Mouse (Mus musculus): Measurements from ENCODE around the gene Scube1.

The Scube1 gene

DNA sequence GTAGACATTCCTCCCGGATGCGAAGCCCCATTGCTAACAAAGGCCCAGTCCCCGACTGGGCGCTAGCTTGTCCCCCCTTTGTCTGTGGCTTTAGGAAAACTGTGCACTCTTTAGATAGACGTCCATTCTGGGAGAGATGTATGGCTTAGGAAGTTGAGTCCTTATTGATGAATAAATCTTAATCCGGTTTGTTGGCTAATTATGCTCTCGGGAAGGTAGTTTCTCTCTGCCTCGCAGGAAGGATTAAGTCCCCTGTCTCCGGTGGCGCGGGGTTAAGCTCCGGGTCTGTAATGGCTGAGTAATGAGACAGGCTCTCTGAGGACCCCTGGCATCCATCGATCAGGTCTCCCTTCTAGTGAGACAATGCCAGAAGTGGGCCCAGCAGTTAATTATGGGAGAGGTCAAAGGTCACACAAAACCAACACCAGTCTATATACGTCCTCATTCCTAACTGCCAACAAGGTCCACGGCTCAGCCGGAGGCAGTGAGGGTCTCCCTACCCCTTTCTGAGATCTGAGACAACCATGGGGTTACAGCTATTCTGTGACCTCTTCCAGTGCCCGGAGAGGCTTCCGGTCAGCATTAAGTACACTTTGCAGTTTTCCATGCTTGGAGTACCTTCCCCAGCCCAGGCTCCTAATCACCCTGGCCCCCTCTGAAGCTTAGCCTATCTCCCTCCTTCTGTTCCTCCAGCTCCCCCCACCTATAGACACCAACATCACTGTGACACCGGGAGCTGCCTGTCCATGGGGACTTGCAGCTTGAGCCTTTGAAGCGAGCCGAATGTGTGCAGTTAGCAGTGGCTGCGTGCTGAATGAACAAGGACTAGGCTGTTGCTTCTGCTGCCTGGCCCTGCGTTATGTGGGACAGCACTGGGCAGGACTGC is 14.7 kb downstream of the Scube1 start:
- DNase-seq = no peak

DNA sequence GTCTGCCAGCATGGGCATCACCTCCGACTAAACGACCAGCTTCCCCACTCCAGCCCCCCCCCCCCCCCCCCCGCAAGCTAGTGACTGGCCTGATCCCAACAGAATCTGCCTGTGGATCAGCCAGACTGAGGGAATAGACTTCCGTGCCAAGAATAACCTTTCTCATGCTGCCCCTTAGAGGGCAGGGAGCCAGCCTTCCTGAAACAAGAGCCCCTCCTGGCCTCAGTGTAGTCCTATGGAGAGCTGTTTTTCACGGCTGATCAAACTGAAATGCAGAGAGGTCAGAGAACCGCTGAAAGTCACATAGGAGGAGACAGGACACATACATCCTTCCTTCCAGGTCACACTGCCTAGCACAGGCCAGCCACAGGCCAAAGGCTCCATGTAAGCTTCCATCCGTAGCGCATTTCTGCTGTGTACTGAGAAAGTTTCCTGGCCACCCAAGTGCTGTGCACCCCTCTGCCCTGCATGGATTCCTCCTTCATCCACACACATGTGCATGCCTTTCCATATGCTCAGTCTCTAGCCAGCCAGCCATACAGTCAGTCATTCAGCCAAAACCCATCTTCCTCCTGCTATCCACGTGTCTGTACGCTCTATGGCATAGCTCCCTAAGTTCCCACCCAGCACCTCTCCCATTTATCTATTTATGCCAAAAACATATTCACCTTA is 18.2 kb downstream of the Scube1 start:
- DNase-seq = no peak

DNA sequence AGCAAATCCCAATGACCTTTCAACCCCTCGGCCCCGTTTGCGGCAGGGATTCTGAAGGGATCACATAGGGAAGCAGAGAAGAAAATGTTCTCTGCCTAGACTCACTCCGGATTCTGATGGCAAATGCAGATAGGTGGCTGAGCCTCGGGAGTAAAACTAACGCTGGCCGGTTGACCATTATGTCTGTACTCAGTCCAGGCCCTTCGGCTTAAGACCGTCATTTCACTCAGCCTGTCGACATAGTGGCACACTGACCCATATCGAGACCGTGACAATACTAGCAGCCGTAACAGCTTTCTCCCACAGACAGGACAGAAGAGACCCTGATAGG is 24.3 kb downstream of the Scube1 start:
- no peak for DNase-seq

DNA sequence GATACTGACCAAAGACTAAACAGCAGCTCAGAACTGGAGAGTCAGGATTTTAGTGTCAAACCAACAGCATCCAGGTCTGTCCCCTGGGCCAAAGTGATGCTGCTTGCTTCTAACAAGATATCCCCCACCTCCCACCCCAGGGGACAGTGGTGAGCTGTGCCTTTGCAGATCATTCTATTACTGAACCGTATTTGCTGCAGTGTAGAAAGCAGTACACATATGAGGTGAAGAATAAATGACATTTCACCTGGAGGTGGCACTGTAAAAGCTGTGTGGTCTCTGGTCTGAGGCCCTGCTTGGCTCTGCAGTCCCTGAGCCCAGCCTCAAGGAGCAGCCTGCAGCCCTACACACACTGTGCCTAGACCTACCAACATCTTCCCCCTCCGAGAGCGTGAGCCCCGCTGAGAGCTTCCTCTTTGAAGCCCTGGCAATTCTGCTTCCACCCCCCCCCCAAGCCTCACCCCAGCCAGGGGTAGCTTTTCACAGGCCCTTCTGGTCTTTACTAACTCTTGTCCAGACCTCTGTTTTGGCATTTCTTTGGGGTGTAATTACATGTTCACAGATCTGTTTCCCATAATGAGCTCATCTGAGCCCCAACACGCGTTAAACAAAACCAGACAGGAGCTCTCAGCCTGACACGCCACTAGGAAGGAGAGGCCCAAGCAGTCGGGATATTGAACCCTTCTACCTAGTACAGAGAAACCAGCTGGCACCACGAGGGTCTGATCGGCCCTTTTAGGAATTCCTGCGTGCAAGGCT is 24.8 kb downstream of the Scube1 start:
- no peak for DNase-seq

DNA sequence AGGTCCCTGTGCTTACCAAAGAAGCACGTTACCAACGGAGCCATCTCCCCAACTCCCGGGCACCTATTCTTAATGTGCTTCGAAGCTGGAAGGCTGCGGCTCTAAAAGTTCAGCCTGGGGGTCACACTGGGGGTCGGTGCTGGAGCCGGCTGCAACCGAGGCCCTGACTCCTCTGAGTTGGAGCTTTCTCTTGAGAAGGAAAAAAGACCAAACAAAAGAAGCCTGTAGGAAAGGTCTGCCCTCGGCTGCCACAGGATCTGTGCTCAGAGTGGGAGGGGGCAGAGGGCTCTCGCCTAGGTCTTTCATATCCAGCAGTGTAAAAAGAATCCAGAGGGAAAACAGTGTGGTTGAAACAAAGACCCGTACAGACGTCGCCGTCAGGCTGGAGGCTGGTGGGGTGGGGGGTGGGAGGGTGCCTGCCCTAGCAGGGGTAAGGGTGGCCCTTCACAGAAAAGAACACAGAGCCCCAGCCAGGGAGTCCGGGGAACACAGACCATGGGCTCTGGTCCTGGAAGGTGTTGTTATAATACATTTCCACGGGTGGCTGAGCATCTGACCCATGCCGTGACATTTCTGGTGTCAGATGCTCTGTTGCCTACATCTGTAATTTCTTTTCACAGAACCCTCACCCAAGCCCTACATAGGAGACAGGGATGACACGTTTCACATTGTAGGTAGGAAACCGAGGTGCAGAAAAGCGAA is 25.5 kb downstream of the Scube1 start:
- DNase-seq = no peak

DNA sequence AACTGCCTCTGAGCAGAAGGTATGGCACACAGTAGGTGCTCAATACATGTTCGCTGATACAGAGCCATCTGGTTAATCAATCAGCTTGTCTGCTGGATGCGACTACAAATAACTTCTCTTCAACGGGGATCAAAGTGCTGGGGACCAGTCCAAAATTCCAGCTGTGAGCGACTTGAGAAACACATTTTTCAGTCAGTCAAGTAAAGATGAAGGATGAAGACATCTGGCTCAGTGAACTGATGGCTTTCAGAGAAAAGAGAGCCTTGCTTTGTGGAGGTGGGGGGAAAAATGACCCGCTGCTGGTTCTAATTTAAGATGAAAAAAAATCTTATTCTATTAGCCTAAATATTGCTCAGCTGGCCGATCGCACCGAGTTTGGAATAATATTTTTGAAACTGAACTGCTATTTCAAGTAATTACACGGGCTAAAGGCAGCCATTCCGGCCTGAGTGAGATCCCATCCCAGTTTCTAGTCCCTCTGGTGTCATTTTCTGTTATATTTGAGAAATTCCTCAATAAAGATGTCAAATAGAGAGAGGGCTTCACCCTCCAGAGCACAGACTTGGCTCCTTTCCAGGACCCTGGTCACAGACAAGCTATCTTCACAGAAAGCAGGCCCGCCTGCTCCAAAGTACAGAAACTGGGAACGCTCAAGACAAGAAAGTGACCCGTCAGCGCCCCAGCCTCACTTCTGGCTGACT is 28.0 kb downstream of the Scube1 start:
- no peak for DNase-seq

DNA sequence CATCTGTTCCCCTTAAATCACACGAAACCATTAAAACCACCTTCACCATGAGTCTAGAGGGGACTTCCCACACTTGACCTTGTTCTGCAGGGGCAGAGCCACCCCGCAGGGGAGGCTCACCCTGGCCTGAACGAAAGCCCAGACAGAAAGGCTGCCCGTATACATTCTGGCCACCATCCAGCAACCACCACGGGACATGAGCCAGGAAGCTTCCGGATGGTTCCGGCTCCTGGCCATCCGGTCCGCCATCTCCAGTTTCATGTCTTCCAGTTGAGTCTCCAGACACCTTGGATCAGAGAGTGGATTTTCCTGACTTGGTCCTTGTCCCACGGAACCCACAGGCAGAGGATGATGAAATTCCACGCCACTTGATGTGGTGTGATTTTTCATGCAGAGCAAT is 29.7 kb downstream of the Scube1 start:
- no peak for DNase-seq

DNA sequence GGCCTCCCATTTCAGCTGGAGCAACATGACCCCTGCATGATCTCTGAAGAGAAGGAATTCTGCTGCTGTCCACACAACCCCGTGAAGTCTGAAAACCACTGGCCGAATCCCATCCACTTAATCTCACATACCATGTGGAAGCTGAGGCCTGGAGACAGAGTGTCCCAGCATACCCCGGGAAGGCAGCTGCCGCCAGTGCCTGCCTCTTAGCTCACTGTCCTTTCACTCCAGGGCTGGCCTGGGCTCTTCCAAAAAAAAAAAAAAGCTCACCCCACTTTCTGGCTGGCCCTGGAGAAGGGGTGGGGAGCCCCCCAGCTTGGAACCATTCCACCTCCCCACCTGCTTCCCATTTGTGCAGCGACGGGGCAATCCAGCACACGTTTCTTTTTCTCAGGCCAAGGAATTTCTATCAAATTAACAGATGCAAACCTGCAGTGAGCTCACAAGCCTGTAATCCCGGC is 32.9 kb downstream of the Scube1 start:
- no peak for DNase-seq

DNA sequence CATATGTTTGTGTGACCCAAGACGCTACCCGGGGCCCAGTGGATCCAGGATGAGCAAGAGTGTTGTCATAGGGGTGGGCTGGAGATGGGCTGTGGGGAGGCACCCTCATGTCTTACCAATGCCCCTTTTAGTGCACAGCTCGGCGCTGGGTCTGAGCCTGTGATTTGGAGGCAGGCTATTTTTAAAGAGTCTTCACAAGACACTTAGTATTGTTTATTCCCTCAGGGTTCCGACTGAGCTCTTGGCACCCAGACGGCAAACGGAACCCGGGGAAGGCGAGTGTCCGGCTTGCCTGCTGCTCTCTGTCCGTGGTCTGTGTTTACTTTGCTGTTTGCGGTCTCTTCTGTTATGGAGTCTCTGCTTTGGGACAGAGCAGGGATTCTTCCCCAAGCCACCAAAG is 34.9 kb downstream of the Scube1 start:
- no peak for DNase-seq

DNA sequence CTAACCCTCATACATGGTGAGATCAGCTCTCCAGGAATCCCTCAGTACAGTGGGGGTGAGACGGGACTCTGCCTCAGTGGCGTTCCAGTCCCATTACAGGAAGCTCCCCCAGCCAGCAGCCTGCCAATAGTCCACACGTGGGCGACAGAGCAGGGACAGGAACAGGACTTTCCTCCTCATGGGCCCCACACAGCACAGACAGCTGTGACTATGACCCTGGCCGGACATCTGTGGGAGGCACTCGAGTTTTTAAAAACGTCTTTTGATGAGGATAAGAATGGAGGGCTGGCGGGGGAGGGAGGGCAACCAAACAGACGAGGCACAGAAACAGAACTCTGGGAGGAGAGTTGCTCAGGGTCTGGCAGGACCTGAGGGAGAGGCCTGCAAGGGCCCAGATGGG is 38.2 kb downstream of the Scube1 start:
- DNase-seq = no peak

DNA sequence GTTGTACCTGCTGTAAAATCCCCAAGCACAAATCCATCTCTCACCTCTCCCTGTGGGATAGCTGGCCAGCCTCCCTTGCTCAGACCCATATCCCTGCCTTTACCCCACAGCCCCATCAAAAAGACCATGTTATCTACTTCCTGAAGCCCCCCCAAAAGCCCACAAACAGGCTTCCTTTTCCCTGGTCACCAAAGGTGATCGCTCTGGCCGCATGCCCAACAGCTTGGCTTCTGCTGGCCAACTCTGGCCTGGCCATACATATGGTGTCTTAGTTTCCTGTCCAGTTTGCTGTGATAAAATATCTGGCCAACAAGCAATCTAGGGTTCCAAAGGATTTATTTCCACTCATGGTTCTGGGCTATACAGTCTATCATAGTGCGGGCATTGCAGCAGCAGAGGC is 38.9 kb downstream of the Scube1 start:
- no peak for DNase-seq

DNA sequence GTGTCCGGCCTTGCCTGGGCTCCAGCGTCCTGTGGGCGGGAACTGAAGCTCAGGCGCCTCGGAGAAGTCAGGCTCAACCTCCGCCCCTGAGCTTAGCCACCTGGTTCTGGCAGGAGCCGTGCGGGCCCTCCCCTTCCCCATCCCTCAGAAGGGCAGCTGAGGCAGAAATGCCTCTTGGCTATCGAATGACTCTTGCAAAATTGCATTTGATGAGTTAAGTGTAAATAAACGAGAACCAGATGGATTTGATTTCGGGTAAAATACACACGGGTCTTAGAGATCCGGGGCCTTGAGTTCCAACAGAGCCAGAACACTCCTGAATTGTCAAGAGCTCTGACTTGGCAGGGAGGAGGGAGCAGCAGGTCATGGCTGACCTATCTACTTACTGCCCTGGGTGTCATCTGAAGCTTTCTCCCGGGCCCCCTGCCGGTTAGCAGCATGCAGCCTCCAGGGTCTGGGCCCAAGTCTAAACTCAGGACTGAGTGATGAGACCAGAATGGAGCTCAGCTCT is 41.7 kb downstream of the Scube1 start:
- DNase-seq = no peak

DNA sequence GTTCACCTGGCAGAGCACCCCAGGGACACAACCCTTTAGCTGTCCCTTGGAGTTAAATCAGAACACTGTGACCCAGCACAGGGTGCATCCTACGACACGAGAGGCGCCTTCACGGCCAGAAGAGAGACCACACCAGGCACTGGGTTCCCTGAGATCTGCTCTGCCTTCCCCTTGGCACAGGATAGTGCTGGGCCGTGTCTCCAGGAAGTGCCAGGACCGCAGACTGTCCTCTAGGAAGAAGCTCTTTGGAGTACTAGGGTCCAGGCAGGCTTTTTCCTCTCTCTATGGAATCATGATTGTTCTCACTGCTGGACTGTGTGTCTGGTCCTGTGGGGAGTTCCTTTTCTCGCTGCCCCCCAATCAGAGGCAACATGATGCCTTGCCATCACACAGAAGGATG is 44.5 kb downstream of the Scube1 start:
- DNase-seq = no peak

DNA sequence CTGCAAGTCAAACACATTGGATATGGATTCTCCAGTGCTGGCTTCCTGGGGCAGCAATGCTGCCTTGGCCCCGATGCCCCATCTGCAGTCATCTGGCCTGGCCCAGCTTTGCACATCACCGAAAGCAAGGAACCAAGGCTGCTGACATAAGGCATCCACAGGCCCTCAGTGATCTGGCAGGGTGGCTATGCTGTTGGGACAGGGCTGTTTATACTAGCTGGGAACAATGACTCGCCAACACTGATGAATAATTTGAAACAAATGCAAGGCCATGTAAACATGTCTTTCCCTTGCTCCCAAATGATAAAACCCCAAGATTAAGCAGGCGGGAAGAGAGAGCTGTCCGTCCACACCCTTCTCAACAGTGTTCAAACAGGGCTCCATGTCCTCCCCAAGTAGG is 45.1 kb downstream of the Scube1 start:
- no peak for DNase-seq

DNA sequence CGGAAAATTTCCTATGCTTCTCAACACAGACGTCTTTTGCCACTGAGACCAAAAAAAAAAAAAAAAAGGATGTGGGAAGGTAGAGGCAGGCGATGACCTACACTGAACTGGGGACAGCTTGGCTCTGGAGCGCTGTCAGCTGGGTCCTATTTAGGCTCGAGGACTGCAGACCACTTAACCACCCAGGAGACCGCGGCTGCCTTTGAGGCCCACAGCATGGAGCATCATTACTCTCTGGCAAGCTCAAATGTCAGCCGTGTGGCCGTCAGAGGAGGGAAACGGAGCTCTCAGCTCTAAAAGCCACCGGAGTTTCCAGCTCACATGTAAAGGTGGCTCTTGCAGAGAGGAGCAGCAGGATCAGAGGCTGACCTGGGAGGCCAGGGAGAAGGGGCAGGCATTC is 46.2 kb downstream of the Scube1 start:
- DNase-seq = no peak

DNA sequence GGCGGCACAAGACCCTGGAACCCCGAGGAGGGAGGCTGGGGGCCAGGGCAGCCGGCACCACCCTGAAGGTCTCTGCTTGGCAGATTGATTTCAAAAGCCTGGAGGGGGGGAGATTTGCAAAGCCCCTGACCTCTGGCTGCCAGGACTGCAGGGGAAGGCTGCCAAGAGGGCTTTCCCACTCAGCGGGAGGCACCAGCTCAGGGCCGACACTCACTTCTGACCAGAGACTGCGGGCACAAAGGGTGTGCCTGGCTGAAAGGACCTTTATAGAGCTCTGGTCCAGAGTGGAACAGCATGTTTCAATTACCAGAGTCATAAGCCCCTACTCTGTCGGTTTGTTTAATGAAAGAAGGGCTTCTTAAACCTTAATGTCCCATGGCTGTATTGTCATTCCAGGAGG is 46.7 kb downstream of the Scube1 start:
- DNase-seq = no peak

DNA sequence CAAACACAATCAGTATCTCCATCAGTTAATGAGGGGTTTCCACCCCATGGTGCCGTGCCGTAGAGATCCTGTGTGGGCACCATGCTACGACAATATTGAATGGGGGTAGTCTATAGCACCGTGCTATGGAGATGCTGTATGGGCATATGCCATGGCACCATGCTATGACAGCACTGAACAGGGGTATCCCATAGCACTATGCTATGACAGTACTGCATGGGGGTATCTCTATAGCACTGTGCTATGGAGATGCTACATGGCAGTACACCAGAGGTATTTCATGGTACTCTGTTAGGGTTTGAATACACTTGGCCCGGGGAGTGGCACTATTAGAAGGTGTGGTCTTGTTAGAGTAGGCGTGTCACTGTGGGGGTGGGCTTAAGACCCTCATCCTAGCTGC is 47.7 kb downstream of the Scube1 start:
- DNase-seq = no peak

DNA sequence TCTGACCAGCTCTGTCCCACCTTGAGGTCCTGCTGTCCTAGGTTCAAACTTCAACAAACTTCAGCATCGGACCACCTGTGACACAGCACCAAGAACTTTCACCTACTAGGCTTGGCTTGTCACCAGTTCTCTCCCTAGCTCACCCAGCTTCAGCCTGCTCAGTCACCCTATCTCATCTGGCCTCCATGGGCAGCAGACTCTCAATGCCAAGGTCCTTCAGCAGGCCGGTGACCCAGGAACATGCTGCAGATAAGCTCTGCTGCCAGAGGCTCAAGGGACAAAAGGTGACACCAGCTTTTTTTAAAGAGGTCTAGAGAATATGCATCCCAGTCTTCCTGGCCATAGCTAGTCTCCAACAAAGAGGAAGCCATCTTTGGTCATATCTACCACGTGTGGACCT is 48.5 kb downstream of the Scube1 start:
- no peak for DNase-seq

DNA sequence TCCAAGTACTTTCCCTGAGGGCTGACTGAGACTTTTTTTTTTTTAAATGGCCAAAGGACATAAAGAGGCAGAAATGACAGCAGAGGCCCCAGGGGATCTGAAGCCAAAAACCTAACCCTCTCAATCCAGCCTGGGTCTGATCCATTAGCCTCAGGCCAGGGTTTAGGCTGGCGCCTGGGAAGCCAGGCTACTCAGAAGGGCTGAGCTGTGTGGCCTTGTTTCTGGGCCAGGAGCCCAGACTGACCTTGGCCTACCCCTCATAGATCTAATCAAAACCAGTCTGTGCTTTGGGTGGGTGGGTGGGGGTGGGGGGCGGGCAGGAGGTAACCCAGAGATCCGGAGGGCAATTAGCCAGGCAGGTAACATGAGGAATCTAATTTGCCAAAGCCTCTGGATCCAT is 51.2 kb downstream of the Scube1 start:
- DNase-seq = no peak

DNA sequence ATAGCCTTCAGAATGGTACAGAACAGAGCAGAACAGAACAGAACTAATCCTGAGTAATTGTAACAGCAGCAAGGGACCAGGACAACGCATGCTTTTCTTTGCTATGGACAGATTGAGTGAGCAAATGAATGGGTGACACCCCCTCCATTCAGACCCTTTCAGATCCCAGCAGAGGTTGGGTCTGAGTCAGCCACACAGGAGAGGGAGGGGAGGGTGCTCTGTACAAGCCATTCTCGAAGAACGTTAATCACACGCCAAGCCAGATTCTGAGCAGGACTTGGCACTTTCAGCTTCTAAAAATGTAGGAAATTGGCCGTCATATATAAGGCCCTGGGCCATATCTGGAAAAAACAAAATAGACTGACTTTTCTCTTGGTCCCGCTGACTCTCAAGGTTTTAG is 57.3 kb downstream of the Scube1 start:
- DNase-seq = no peak

DNA sequence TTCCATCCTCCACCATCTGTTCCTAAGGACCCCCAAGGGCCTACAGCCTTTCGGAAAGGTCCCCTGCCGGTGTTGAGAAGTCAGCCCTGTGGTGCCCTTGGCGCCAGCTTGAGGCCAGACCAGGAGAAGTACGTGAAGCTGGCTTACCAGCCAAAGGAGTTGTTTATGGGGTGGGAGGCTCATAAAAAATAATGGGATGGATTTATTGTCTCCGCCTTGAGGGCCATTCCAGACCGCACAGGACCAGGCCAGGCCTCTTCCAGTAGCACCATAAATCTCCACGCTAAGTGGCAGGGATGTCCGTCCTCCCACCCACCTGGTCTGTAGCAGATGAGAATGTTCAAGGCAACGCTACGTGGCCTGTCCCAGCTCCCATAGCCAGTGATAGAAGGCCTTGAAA is 58.4 kb downstream of the Scube1 start:
- no peak for DNase-seq

DNA sequence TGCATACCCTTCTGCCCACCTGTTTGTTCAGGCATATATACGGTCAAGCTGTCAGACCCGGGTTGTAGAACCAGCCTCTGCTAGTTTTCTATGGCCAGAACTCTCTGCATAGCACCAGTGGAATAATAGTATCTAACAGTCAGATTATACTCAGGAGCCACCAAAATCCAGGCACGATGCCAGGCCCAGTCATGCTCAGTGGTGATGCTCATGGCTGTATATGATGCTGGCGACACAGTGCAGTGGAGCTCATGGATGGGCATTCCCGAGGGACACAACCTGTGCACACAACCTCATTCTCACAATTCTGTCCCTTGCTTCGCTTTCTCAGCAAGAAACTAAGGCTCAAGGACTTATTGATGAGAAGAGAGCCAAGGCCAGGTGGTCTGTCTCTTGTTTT is 58.8 kb downstream of the Scube1 start:
- no peak for DNase-seq
